Mouse (Mus musculus) embryonic fibroblast, embryonic 13.5 days (primary cell): ENCODE results near the gene Drosha. TPM values are rescaled to one million over a fixed set of nuclear protein-coding genes. Genes with fewer than 3 reads are reported as not detected.
"Not testable (repeated sequence)": the region's sequence is repeated elsewhere in the genome, so short reads cannot be mapped to it uniquely, and the experiment has no call there.

ENCODE experiments used
- H3K27ac ChIP-seq: 2 replicates; pipeline ENCODE4 v1.5.1; 2012; ENCODE audit warnings: low read length, control low read depth, inconsistent platforms; ENCODE audit not compliant: insufficient read depth
- H3K4me1 ChIP-seq: 2 replicates; pipeline ENCODE4 v1.6.1; 2011; ENCODE audit warnings: low read length; ENCODE audit not compliant: control insufficient read depth, insufficient read depth
- H3K4me3 ChIP-seq: 2 replicates; pipeline ENCODE4 v1.5.1; 2011; ENCODE audit warnings: mild to moderate bottlenecking, control low read depth, low read length; ENCODE audit not compliant: insufficient read depth
- CTCF ChIP-seq: IDR thresholded peaks from 2 replicates; pipeline ENCODE4 v1.5.1; 2011; ENCODE audit warnings: mild to moderate bottlenecking, control low read depth, low read length, moderate library complexity, borderline replicate concordance; ENCODE audit not compliant: insufficient read depth
- POLR2A ChIP-seq: IDR thresholded peaks from 2 replicates; pipeline ENCODE4 v1.6.1; 2011; ENCODE audit warnings: low read depth, mild to moderate bottlenecking, control low read depth, low read length, moderate library complexity
- polyA plus RNA-seq: library from polyadenylated mRNA; stranded (reverse); fragments of >200 nt; gene quantifications from 2 replicates; pipeline ENCODE4 v1.2.4, GENCODE M21; 2011; ENCODE audit warnings: low read depth; ENCODE audit not compliant: missing spikeins, insufficient read length

The Drosha gene
- polyA plus RNA-seq, 1 experiment: 42.0 TPM

DNA sequence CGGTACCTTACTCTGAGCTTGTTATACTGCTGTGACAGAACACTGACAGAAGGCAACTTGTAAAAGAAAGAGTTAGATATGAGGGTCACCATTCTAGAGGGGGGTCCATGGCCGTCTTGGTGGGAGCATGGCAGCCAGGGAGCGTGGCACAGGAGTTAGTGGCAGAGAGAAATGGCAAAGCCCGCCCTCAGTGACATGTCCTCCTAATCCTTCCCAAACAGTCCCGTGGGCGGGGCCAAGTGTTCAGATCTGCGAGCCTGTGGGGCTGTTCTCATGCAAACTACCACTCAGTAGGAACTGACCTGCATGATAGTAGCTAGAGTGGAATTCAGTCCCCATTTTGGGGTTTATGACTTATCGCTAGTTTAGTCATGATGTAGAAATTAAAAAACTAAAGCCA is 73.2 kb downstream of the Drosha start:
- Histone ChIP-seq H3K27ac (no peak overlapping the region), H3K4me1 (no peaks in the 10 kb centered on the region), H3K4me3 (no peak overlapping the region)
- TF ChIP-seq CTCF: no peak
- TF ChIP-seq POLR2A: no peak

DNA sequence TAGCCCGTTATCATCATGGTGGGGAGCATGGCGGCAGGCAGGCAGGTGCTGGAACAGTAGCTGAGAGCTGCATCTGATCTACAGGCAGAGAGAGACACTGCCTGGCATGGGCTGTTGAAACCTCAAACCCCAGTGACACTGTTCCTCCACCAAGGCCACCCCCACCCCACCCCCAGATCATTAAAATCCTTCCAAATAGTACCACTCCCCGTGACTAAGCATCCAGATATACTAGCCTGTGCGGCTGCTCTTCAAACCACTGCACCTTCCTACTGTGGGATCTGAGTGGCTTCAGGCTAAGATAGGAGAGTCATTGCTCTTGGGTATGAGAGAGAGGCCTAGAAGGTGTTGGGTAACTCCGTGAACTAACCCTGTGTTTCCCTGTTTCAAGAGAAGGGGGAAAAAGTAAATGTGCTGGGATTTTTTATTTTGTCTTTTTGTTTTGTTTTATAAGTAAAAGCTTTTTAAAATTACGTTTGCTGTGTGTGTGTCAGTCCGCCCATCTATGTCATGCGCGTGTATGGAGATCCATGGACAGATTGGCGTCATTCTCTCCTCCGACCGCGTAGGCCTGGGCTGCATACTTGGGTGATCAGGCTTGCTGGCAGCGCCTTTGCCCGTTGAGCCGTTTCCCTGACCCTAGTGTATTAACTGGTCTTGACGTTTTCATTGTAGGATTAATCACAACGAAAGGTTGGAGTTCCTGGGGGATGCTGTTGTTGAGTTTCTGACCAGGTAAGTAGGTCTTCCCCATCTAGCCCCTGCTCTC is 76.0 kb downstream of the Drosha start:
- no peak overlapping the region for H3K4me3 ChIP-seq
- TF ChIP-seq CTCF (no peak), POLR2A (no peak)
- H3K4me1 ChIP-seq: no peaks in the 10 kb centered on the region
- H3K27ac ChIP-seq: no peak overlapping the region

DNA sequence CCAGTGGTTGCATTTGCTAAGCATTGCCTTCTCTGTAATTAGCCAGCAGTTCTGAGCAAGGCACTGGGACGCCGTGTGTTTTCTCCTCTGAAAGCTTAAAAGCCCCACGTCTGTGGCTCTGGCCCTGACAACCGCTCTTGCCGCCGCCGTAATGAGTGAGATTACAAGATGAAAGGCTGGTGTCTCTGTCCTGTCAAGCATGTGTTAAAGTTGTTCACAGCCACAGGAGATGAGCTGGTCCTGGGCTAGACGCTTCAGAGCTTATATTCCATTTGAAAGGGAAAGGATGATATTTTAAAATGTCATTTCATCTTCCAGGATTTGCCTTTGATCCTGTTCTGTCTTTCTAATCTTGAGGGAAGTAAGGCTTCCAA is 76.6 kb downstream of the Drosha start:
- Histone ChIP-seq H3K4me3 (no peak overlapping the region), H3K4me1 (no peaks in the 10 kb centered on the region), H3K27ac (no peak overlapping the region)
- TF ChIP-seq POLR2A: no peak
- no peak for TF ChIP-seq CTCF

DNA sequence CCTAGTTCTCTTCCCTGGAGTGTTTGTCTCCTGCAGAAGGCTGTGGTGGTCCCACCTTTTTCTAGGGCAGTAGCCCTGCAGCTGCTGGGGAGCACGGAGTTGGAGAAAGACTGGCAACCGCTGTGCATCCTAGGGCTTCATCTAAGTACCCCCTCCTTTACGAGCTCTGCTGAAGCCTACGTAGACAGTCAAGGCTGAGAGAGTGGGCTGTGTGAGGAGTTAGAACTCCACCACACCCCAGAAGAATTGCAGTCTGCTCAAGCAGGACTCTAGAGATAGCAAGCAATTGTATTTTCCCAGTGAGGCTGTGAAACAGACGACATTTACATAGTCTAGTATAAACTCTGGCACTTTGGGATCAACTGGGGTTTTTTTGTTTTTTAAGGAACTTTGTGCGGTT is 79.8 kb downstream of the Drosha start:
- Histone ChIP-seq H3K27ac (no peak overlapping the region), H3K4me1 (no peaks in the 10 kb centered on the region), H3K4me3 (no peak overlapping the region)
- TF ChIP-seq CTCF: no peak
- TF ChIP-seq POLR2A: no peak

DNA sequence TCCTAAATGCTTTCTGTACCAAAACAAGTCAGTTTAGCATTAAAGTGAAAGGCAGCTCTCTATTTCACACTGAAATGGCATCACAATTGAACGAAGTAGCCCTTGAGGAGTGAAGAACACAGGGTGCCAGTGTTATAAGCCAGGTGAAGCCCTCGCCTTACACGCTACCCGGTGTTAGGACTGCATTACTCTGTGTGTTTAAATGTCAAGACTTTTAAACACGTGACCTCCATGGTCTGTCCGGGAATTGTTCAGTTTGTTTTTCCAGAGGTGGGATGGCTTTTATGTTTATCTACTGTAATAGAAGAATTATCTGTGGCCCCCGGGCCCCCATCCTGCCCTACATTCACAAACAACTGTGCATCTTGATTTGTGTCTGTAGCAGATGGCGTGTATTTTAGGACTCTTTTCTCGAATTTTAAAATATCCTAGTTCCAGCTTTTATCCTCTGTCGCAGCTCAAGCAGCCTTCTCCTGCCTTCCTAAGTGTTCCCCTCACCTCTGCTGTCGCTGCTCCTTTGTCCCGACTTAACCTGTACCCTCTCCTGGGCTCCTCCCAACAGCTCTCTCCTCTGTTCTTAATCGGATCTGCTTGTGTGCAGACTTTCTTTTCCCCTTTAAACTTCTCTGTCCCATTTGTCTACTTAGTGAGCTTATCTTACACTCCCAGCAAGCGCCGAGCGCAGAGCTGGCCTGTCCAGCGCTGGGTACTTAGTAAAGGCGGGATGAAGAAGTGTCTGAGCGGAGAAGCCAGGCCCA is 83.5 kb downstream of the Drosha start:
- TF ChIP-seq POLR2A (no peak), CTCF (no peak)
- no peak overlapping the region for H3K4me3 ChIP-seq
- H3K27ac ChIP-seq: no peak overlapping the region
- no peaks in the 10 kb centered on the region for H3K4me1 ChIP-seq

DNA sequence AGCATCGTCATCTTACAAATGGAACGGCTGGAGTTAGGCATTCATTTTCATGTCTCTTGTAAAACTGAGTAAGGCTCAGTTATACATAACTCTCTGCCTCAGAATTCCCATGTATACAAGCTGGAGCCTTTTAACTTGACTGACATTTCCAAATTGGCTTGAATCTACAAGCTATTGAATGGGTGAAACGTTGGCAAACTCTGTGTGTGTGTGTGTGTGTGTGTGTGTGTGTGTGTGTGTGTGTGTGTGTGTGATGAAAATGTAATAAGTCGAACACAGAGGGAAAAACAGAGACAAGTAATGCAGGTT is 84.1 kb downstream of the Drosha start:
- Histone ChIP-seq H3K27ac (no peak overlapping the region), H3K4me1 (no peaks in the 10 kb centered on the region), H3K4me3 (no peak overlapping the region)
- TF ChIP-seq POLR2A (no peak), CTCF (no peak)

DNA sequence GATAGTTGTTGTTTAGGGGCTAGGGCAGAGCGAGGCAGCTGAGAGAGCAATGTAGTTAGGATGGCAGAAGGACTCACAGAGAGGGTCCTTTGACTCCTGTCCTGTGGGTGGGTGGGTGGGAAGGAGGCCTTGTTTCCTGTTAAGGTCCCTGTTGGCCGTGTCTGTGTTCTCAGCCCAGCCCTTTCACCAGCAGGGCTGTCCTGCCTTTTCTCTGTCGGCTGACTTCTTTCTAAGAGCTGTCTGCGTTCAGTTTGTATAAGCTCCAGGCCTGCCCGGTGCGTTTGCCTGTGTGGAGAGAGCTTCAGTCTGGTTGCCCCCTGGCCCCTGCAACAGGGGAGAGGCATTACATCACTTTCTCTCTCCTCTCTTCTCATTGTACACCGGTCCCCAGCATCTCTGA is 84.6 kb downstream of the Drosha start:
- TF ChIP-seq POLR2A (no peak), CTCF (no peak)
- no peak overlapping the region for H3K27ac ChIP-seq
- no peak overlapping the region for H3K4me3 ChIP-seq
- H3K4me1 ChIP-seq: no peaks in the 10 kb centered on the region

DNA sequence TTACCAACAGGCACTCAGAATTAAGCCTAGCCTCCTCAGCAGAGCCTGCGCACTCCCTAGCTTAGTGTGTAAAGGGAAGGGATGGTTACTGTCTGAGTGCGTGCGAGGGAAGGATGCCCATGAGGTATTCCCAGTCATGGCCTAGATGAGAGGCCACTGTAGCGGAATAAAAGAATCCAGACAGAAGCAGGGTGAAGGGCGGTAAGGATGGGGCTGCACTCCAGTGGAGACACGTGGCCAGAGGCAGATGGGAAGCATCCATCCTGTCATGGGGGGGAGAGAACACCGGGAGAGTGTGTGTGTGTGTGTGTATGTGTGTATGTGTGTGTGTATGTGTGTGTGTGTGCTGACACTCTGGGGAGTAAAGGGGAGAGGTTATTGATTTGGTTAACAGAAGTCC is 86.5 kb downstream of the Drosha start:
- no peak for TF ChIP-seq CTCF
- no peak overlapping the region for H3K4me3 ChIP-seq
- no peaks in the 10 kb centered on the region for H3K4me1 ChIP-seq
- H3K27ac ChIP-seq: no peak overlapping the region

DNA sequence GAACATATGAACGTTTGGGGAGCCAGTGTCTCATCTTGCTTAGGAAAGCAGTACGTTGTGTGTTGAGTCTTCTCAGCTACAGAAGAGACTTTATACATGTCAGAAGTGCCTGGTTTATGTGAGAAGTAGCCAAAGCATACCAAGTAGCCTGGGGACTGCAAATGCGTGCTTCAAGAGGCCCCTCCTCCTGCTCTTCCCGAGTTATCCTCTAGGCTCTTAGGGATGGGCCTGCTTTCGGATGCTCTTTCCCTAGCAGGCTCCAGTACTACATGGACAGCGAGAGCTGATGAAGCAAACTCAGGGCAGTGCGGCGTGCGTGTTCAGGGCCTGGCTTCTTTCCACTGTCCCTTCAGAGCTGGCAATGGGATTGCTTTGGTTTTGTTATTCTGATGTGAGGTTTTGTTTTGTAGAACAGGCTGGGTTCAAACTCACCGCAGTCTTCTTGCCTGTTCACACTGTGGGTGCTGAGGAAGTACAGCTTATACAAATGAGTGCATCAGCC is 91.8 kb downstream of the Drosha start:
- TF ChIP-seq CTCF (no peak), POLR2A (no peak)
- no peak overlapping the region for H3K27ac ChIP-seq
- H3K4me3 ChIP-seq: no peak overlapping the region
- H3K4me1 ChIP-seq: no peaks in the 10 kb centered on the region

DNA sequence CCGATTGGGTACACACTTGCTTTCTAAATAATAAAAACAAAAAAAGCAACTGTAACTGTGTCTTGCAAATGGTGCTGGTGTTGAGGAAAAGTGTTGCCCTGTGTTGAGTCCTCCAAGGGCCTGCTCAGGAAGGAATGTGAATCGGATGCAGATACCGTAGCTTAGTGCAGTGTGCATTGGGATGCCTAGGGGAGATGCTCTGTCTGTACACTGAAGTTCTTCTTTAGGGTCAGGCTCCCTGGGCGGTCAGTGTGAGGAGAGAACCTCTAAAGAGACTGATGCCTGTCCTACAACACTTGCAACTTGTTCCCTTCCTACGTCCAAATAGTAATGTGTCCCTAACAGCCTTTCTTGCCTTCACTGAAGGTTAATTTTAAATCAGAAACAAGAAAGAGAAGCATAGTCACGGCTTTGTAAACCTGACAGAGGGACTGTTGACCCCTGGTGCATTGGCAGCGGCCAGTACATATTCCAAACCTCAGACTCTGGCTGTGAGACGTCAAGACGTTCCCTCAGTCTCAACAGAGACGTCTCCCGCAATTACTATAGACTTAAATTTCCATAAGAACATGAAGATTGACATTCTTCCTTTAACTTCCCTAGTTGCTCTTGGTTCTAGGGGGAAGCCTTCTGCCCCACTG is 94.8 kb downstream of the Drosha start:
- H3K27ac ChIP-seq, H3K4me1 ChIP-seq, H3K4me3 ChIP-seq: not testable (repeated sequence)
